Mouse (Mus musculus): ENCODE results near the gene Cntnap5a. TPM values are rescaled to one million over a fixed set of nuclear protein-coding genes. Genes with fewer than 3 reads are reported as not detected.
A peak's percentile ranks its signal among the peaks of the same experiment; 100 is the strongest.

The Cntnap5a gene
- polyA plus RNA-seq (2016; fragmentation: Nextera tagmentation; extraction: Ambion mirVana) = not detected in 2 replicates

- Histone ChIP-seq H3K9me3 (no peaks in the 10 kb centered on the region), H3K27ac (no peak within 1 kb of the TSS), H3K4me3 (peak within 1 kb of the TSS; percentile 14; the same call in 1 of the 2 replicates), H3K36me3 (replicated peaks) (no peaks in the 10 kb centered on the region), H3K4me1 (peaks cover 5% of the 10 kb centered on the region), H3K27me3 (ENCODE audit: poor library complexity, severe bottlenecking) (no peaks in the 10 kb centered on the region)
- WGBS = 11% methylated on average over 26 of the region's 26 CpGs
- peak; percentile 75 for DNase-seq (ENCODE audit: extremely low spot score, low spot score)
Observed at GRCm38 (mm10) chr1:115684518-115685368, at the start of gene Cntnap5a. TSS of gene Cntnap5a (plus strand) at chr1:115684756.

- no peaks in the 10 kb centered on the region for H3K9me3 ChIP-seq
- H3K4me3 ChIP-seq = no peak overlapping the region
- no peaks in the 10 kb centered on the region for H3K27me3 ChIP-seq (ENCODE audit: poor library complexity, severe bottlenecking)
- DNase-seq (ENCODE audit: extremely low spot score, low spot score) = no peak
- H3K36me3 ChIP-seq (replicated peaks) = no peaks in the 10 kb centered on the region
- H3K27ac ChIP-seq = no peak overlapping the region
- no peaks in the 10 kb centered on the region for H3K4me1 ChIP-seq
- 82% methylated on average over 2 of the region's 2 CpGs for WGBS
Observed at GRCm38 (mm10) chr1:115646921-115647320, 37.6 kb upstream of the Cntnap5a start.

- no peak for DNase-seq (ENCODE audit: extremely low spot score, low spot score)
- Histone ChIP-seq H3K27me3 (ENCODE audit: poor library complexity, severe bottlenecking) (no peaks in the 10 kb centered on the region), H3K36me3 (replicated peaks) (no peaks in the 10 kb centered on the region), H3K4me1 (no peaks in the 10 kb centered on the region), H3K4me3 (no peak overlapping the region), H3K9me3 (no peaks in the 10 kb centered on the region), H3K27ac (no peak overlapping the region)
- 93% methylated on average over 5 of the region's 5 CpGs for WGBS
Observed at GRCm38 (mm10) chr1:115658343-115659064, 26.1 kb upstream of the Cntnap5a start.

GRCm38 (mm10) chr1:115686494-115686893 lies 1.9 kb downstream of the Cntnap5a start:
- no peak for DNase-seq (ENCODE audit: extremely low spot score, low spot score)
- Histone ChIP-seq H3K27ac (no peak overlapping the region), H3K36me3 (replicated peaks) (no peaks in the 10 kb centered on the region), H3K9me3 (no peaks in the 10 kb centered on the region), H3K27me3 (ENCODE audit: poor library complexity, severe bottlenecking) (no peaks in the 10 kb centered on the region), H3K4me3 (no peak overlapping the region), H3K4me1 (peaks cover 5% of the 10 kb centered on the region)
- 24% methylated on average over 2 of the region's 2 CpGs for WGBS

- H3K4me1 ChIP-seq = no peaks in the 10 kb centered on the region
- H3K36me3 ChIP-seq (replicated peaks) = no peaks in the 10 kb centered on the region
- no peak overlapping the region for H3K27ac ChIP-seq
- H3K4me3 ChIP-seq = no peak overlapping the region
- DNase-seq (ENCODE audit: extremely low spot score, low spot score) = no peak
- no peaks in the 10 kb centered on the region for H3K27me3 ChIP-seq (ENCODE audit: poor library complexity, severe bottlenecking)
- H3K9me3 ChIP-seq = no peaks in the 10 kb centered on the region
- WGBS = 76% methylated on average over 2 of the region's 2 CpGs
Observed at GRCm38 (mm10) chr1:115699798-115700197, 15.2 kb downstream of the Cntnap5a start.

- H3K4me3 ChIP-seq = no peak overlapping the region
- H3K27ac ChIP-seq = no peak overlapping the region
- 88% methylated on average over 5 of the region's 5 CpGs for whole genome bisulfite sequencing
- no peaks in the 10 kb centered on the region for H3K9me3 ChIP-seq
- no peaks in the 10 kb centered on the region for H3K4me1 ChIP-seq
- no peaks in the 10 kb centered on the region for H3K36me3 ChIP-seq (replicated peaks)
- no peaks in the 10 kb centered on the region for H3K27me3 ChIP-seq (ENCODE audit: poor library complexity, severe bottlenecking)
- DNase-seq (ENCODE audit: extremely low spot score, low spot score) = no peak
Observed at GRCm38 (mm10) chr1:115742556-115742955, 58.0 kb downstream of the Cntnap5a start.

- Histone ChIP-seq H3K9me3 (no peaks in the 10 kb centered on the region), H3K27ac (no peak overlapping the region), H3K4me3 (no peak overlapping the region), H3K27me3 (ENCODE audit: poor library complexity, severe bottlenecking) (no peaks in the 10 kb centered on the region), H3K4me1 (no peaks in the 10 kb centered on the region), H3K36me3 (replicated peaks) (no peaks in the 10 kb centered on the region)
- no peak for DNase-seq (ENCODE audit: extremely low spot score, low spot score)
Observed at GRCm38 (mm10) chr1:115745569-115745968, 61.0 kb downstream of the Cntnap5a start.

GRCm38 (mm10) chr1:115784737-115785136 lies 100.2 kb downstream of the Cntnap5a start:
- Histone ChIP-seq H3K27ac (no peak overlapping the region), H3K27me3 (ENCODE audit: poor library complexity, severe bottlenecking) (no peaks in the 10 kb centered on the region), H3K9me3 (no peaks in the 10 kb centered on the region), H3K4me3 (no peak overlapping the region), H3K36me3 (replicated peaks) (no peaks in the 10 kb centered on the region), H3K4me1 (no peaks in the 10 kb centered on the region)
- DNase-seq (ENCODE audit: extremely low spot score, low spot score) = no peak
- 65% methylated on average over 5 of the region's 5 CpGs for WGBS

GRCm38 (mm10) chr1:115842591-115842990 lies 158.0 kb downstream of the Cntnap5a start:
- DNase-seq (ENCODE audit: extremely low spot score, low spot score) = no peak
- Histone ChIP-seq H3K36me3 (replicated peaks) (no peaks in the 10 kb centered on the region), H3K27ac (no peak overlapping the region), H3K9me3 (no peaks in the 10 kb centered on the region), H3K27me3 (ENCODE audit: poor library complexity, severe bottlenecking) (no peaks in the 10 kb centered on the region), H3K4me1 (peaks cover 6% of the 10 kb centered on the region), H3K4me3 (no peak overlapping the region)
- WGBS = 90% methylated on average over 4 of the region's 4 CpGs

- Histone ChIP-seq H3K9me3 (no peaks in the 10 kb centered on the region), H3K36me3 (replicated peaks) (no peaks in the 10 kb centered on the region), H3K27me3 (ENCODE audit: poor library complexity, severe bottlenecking) (no peaks in the 10 kb centered on the region), H3K4me3 (no peak overlapping the region), H3K27ac (no peak overlapping the region), H3K4me1 (peaks cover 9% of the 10 kb centered on the region)
- no peak for DNase-seq (ENCODE audit: extremely low spot score, low spot score)
- WGBS = 38% methylated on average over 2 of the region's 2 CpGs
Observed at GRCm38 (mm10) chr1:115847605-115848004, 163.0 kb downstream of the Cntnap5a start.

- no peaks in the 10 kb centered on the region for H3K9me3 ChIP-seq
- no peak overlapping the region for H3K27ac ChIP-seq
- H3K27me3 ChIP-seq (ENCODE audit: poor library complexity, severe bottlenecking) = no peaks in the 10 kb centered on the region
- DNase-seq (ENCODE audit: extremely low spot score, low spot score) = no peak
- H3K4me3 ChIP-seq = no peak overlapping the region
- no peaks in the 10 kb centered on the region for H3K36me3 ChIP-seq (replicated peaks)
- H3K4me1 ChIP-seq = peaks cover 4% of the 10 kb centered on the region; the same call in 1 of the 2 replicates
Observed at GRCm38 (mm10) chr1:115852206-115852605, 167.7 kb downstream of the Cntnap5a start.

GRCm38 (mm10) chr1:115918396-115918795 lies 233.8 kb downstream of the Cntnap5a start:
- Histone ChIP-seq H3K4me3 (no peak overlapping the region), H3K36me3 (replicated peaks) (no peaks in the 10 kb centered on the region), H3K27me3 (ENCODE audit: poor library complexity, severe bottlenecking) (no peaks in the 10 kb centered on the region), H3K4me1 (no peaks in the 10 kb centered on the region), H3K9me3 (no peaks in the 10 kb centered on the region), H3K27ac (no peak overlapping the region)
- no peak for DNase-seq (ENCODE audit: extremely low spot score, low spot score)
- WGBS = 82% methylated on average over 1 of the region's 1 CpGs
